Mouse (Mus musculus) heart, adult 2 months (tissue): ENCODE results near the gene Gm20521. TPM values are rescaled to one million over a fixed set of nuclear protein-coding genes. Genes with fewer than 3 reads are reported as not detected.

ENCODE experiments used
- DNase-seq, 2 experiments: peaks; one replicate each; pipeline ENCODE4 v3.0.0; 2021
- H3K27ac ChIP-seq: fragments of 200-600 bp; 2 replicates; pipeline ENCODE4 v1.8.1; 2022
- H3K27me3 ChIP-seq: fragments of 200-500 bp; 2 replicates; pipeline ENCODE4 v1.6.1; 2012; ENCODE audit warnings: mild to moderate bottlenecking, low read length, inconsistent platforms, mixed read lengths; ENCODE audit not compliant: control insufficient read depth, insufficient read depth
- H3K36me3 ChIP-seq: fragments of 200-500 bp; 2 replicates; pipeline ENCODE4 v1.6.1; 2012; ENCODE audit warnings: low read length, inconsistent platforms; ENCODE audit not compliant: control insufficient read depth, insufficient read depth
- H3K4me1 ChIP-seq: fragments of 200-500 bp; 2 replicates; pipeline ENCODE4 v1.6.1; 2011; ENCODE audit warnings: low read length; ENCODE audit not compliant: control insufficient read depth, insufficient read depth
- H3K4me3 ChIP-seq: fragments of 200-600 bp; 2 replicates; pipeline ENCODE4 v1.8.1; 2022
- H3K79me2 ChIP-seq: fragments of 200-500 bp; replicated peaks from 2 replicates; pipeline ENCODE4 v1.6.1; 2012; ENCODE audit warnings: mild to moderate bottlenecking, inconsistent platforms, low read length, moderate library complexity, mixed read lengths; ENCODE audit not compliant: control insufficient read depth, insufficient read depth
- H3K9ac ChIP-seq: fragments of 200-500 bp; 2 replicates; pipeline ENCODE4 v1.6.1; 2012; ENCODE audit warnings: low read depth, mild to moderate bottlenecking, control low read depth, inconsistent platforms, low read length, mixed read lengths
- CTCF ChIP-seq: fragments of 200-600 bp; IDR thresholded peaks from 2 replicates; pipeline ENCODE4 v1.8.1; 2022; ENCODE audit warnings: antibody characterized with exemption, mild to moderate bottlenecking, moderate library complexity
- EP300 ChIP-seq: fragments of 200-500 bp; IDR thresholded peaks from 2 replicates; pipeline ENCODE4 v1.6.1; 2011; ENCODE audit warnings: low read depth, low read length, control low read depth; ENCODE audit not compliant: insufficient read depth
- POLR2A ChIP-seq: fragments of 200-500 bp; IDR thresholded peaks from 2 replicates; pipeline ENCODE4 v1.6.1; 2011; ENCODE audit warnings: mild to moderate bottlenecking, low read depth, low read length, control low read depth; ENCODE audit not compliant: insufficient read depth
- WGBS: fragments of 180-500 bp; shearing (Covaris S2); methylation state at CpG from one replicate; pipeline ENCODE4 v1.1.7; 2018; 5-methylcytosine and 5-hydroxymethylcytosine counted together
- intact Hi-C: fragments of 180-260 bp; cut with DNase I; formaldehyde crosslinking; loops from one replicate; pipeline ENCODE4 v1.15.1; 2025
- polyA plus RNA-seq: library from polyadenylated mRNA; depleted of rRNA; stranded (reverse); fragments of >200 nt; gene quantifications from 2 replicates; pipeline ENCODE4 v1.2.3, GENCODE M21; 2012
- total RNA-seq, 2 experiments: library from RNA; stranded (reverse); gene quantifications; 2 replicates each; pipeline ENCODE4 v1.2.3; 2021

Gene Gm20521
- total and polyA plus RNA-seq, 3 experiments: 3.2 to 6.1 TPM; not detected in 1

GRCm38 (mm10) chr14:54932645-54933150 lies 49.5 kb downstream of the Gm20521 start, which contains the start of gene Il25:
Il25 (plus strand) TSS chr14:54932695.
- H3K27me3 ChIP-seq: no peaks in the 10 kb centered on the region
- H3K79me2 ChIP-seq: no peaks in the 10 kb centered on the region
- intact Hi-C loops: no loop called here
- H3K4me3 ChIP-seq: no peak within 1 kb of the TSS
- H3K27ac ChIP-seq: no peak within 1 kb of the TSS
- no peak for TF ChIP-seq CTCF
- TF ChIP-seq EP300: no peak
- TF ChIP-seq POLR2A: no peak
- 53% methylated on average over 6 of the region's 6 CpGs for WGBS
- H3K36me3 ChIP-seq: no peaks in the 10 kb centered on the region
- no peak for DNase-seq
- no peak within 1 kb of the TSS for H3K9ac ChIP-seq
- H3K4me1 ChIP-seq: no peaks in the 10 kb centered on the region

GRCm38 (mm10) chr14:54935904-54936830 lies 52.9 kb downstream of the Gm20521 start, which contains the start of gene Cmtm5:
Cmtm5 (plus strand) TSS chr14:54936261.
- Histone ChIP-seq H3K9ac (no peak within 1 kb of the TSS), H3K4me1 (no peaks in the 10 kb centered on the region), H3K79me2 (no peaks in the 10 kb centered on the region), H3K36me3 (no peaks in the 10 kb centered on the region), H3K27ac (no peak within 1 kb of the TSS), H3K4me3 (no peak within 1 kb of the TSS), H3K27me3 (no peaks in the 10 kb centered on the region)
- intact Hi-C loops: no loop called here
- WGBS: 25% methylated on average over 8 of the region's 8 CpGs
- no peak for DNase-seq
- no peak for TF ChIP-seq CTCF

- H3K79me2 ChIP-seq: no peaks in the 10 kb centered on the region
- H3K4me1 ChIP-seq: no peaks in the 10 kb centered on the region
- TF ChIP-seq CTCF: no peak
- TF ChIP-seq POLR2A: peak; percentile 18; the same call in 1 of the 2 replicates
- TF ChIP-seq EP300: 0 out of 2 replicates have a peak, but pooled peaks have one; percentile 20
- no peaks in the 10 kb centered on the region for H3K36me3 ChIP-seq
- H3K9ac ChIP-seq: no peak overlapping the region
- 9% methylated on average over 6 of the region's 6 CpGs for WGBS
- intact Hi-C loops: no loop called here
- H3K27ac ChIP-seq: no peak overlapping the region
- H3K27me3 ChIP-seq: no peaks in the 10 kb centered on the region
- H3K4me3 ChIP-seq: no peak overlapping the region
- DNase-seq: no peak
Observed at GRCm38 (mm10) chr14:54936831-54937160, 53.6 kb downstream of the Gm20521 start.

GRCm38 (mm10) chr14:54937361-54938182 lies 54.3 kb downstream of the Gm20521 start:
- no peak for DNase-seq
- no peak overlapping the region for H3K27ac ChIP-seq
- H3K36me3 ChIP-seq: no peaks in the 10 kb centered on the region
- 56% methylated on average over 16 of the region's 16 CpGs for WGBS
- H3K27me3 ChIP-seq: no peaks in the 10 kb centered on the region
- H3K4me1 ChIP-seq: no peaks in the 10 kb centered on the region
- no peaks in the 10 kb centered on the region for H3K79me2 ChIP-seq
- H3K4me3 ChIP-seq: no peak overlapping the region
- TF ChIP-seq POLR2A (peak; percentile 64; the same call in 1 of the 2 replicates), CTCF (no peak), EP300 (peak; percentile 82; the same call in 1 of the 2 replicates)
- H3K9ac ChIP-seq: no peak overlapping the region
- intact Hi-C loops: loop anchor here (2.0 kb wide), 2 partner anchors 77 to 95 kb away; partner anchors contain the start of gene Ngdn

GRCm38 (mm10) chr14:54938431-54939219 lies 55.4 kb downstream of the Gm20521 start:
- TF ChIP-seq CTCF: no peak
- peak; percentile 100 for TF ChIP-seq EP300
- TF ChIP-seq POLR2A: peak; percentile 89
- Histone ChIP-seq H3K79me2 (no peaks in the 10 kb centered on the region), H3K27ac (no peak overlapping the region), H3K9ac (no peak overlapping the region), H3K4me3 (no peak overlapping the region), H3K36me3 (no peaks in the 10 kb centered on the region), H3K27me3 (no peaks in the 10 kb centered on the region), H3K4me1 (no peaks in the 10 kb centered on the region)
- DNase-seq: peak in 1 of 2 experiments; percentile 56
- intact Hi-C loops: loop anchor here (1.0 to 2.0 kb wide), 3 partner anchors 38 to 96 kb away; partner anchors contain the start of gene Ngdn
- 43% methylated on average over 15 of the region's 15 CpGs for whole genome bisulfite sequencing
